Mouse (Mus musculus): ENCODE results near the gene Crybg1.
A peak's percentile ranks its signal among the peaks of the same experiment; 100 is the strongest.

- TF ChIP-seq EP300 (IDR thresholded peaks at IDR 0.05; ENCODE audit: low read depth) (no peak), CTCF (IDR thresholded peaks at IDR 0.05; ENCODE audit: low read depth) (peak; percentile 23; the same call in 1 of the 2 replicates)
These were observed 38.2 kb downstream of the Crybg1 start for GRCm38 (mm10) chr10:44110460-44110859.
